In genomic region chr4:88830523-88830922, GRCm38 (mm10) we compare ENCODE assay signal across 11 mouse cellular contexts. TPM values are rescaled to one million over a fixed set of nuclear protein-coding genes. Genes with fewer than 3 reads are reported as not detected.
DNase-seq lines count a peak whose midpoint lies in the region; ATAC-seq and TF ChIP-seq lines count a peak whose summit lies in the region.
"Had no signal": no experiment of that assay in that cellular context is flagged by ENCODE, and none has a peak within 500 bp of the region (broad histone marks: within the 10 kb centered on the region; RNA-seq: fewer than 3 reads in every experiment).

No protein-coding gene starts in this region.

- no peak for ATAC-seq in kidney, embryonic 16.5 days (ENCODE audit: low FRiP score, low TSS enrichment)
- no peak for ATAC-seq in kidney, postnatal 0 days (replicated peaks; ENCODE audit: low FRiP score, low read depth)

- H3K4me3 ChIP-seq in kidney, adult 2 months (ENCODE audit: insufficient read depth, low read depth, low read length): no peak overlapping the region
- H3K4me3 ChIP-seq in kidney, embryonic 16.5 days (ENCODE audit: low read length): no peak overlapping the region
- H3K4me3 ChIP-seq in kidney, postnatal 0 days (replicated peaks; ENCODE audit: low read depth, low read length): no peak overlapping the region

- H3K36me3 ChIP-seq in kidney, adult 2 months (ENCODE audit: control insufficient read depth, insufficient read depth, low read length): no peaks in the 10 kb centered on the region
- no peaks in the 10 kb centered on the region for H3K36me3 ChIP-seq in kidney, embryonic 16.5 days (ENCODE audit: insufficient read depth, low read length)
- no peaks in the 10 kb centered on the region for H3K36me3 ChIP-seq in kidney, postnatal 0 days (ENCODE audit: insufficient read depth, low read length)

- H3K27ac ChIP-seq in kidney, adult 2 months (ENCODE audit: insufficient read depth, low read depth, low read length): no peak overlapping the region
- H3K27ac ChIP-seq in kidney, embryonic 16.5 days (ENCODE audit: low read length): no peak overlapping the region
- no peak overlapping the region for H3K27ac ChIP-seq in kidney, postnatal 0 days

- H3K27me3 ChIP-seq in kidney, adult 2 months (replicated peaks; ENCODE audit: control insufficient read depth, insufficient read depth, low read length): no peaks in the 10 kb centered on the region
- H3K27me3 ChIP-seq in kidney, embryonic 16.5 days (ENCODE audit: insufficient read depth, low read length): no peaks in the 10 kb centered on the region
- no peaks in the 10 kb centered on the region for H3K27me3 ChIP-seq in kidney, postnatal 0 days (ENCODE audit: insufficient read depth, low read length)

- no peaks in the 10 kb centered on the region for H3K4me1 ChIP-seq in kidney, adult 2 months (ENCODE audit: control insufficient read depth, insufficient read depth, low read length)
- H3K4me1 ChIP-seq in kidney, embryonic 16.5 days (ENCODE audit: insufficient read depth, low read length): no peaks in the 10 kb centered on the region
- no peaks in the 10 kb centered on the region for H3K4me1 ChIP-seq in kidney, postnatal 0 days (replicated peaks; ENCODE audit: insufficient read depth, low read length)

- no peak overlapping the region for H3K9ac ChIP-seq in kidney, embryonic 16.5 days (replicated peaks; ENCODE audit: low read length)
- no peak overlapping the region for H3K9ac ChIP-seq in kidney, postnatal 0 days (ENCODE audit: low read depth, low read length)

- WGBS in kidney, adult 2 months: 16% methylated on average over 4 of the region's 4 CpGs
- WGBS in kidney, embryonic 16.5 days: 27% methylated on average over 4 of the region's 4 CpGs
- WGBS in kidney, postnatal 0 days: 32% methylated on average over 4 of the region's 4 CpGs

- no peak for TF ChIP-seq POLR2A in kidney, adult 2 months (IDR thresholded peaks at IDR 0.05; ENCODE audit: low read depth, low read length)

- H3K4me2 ChIP-seq in kidney, embryonic 16.5 days (replicated peaks; ENCODE audit: low read depth, low read length): no peak overlapping the region
- H3K4me2 ChIP-seq in kidney, postnatal 0 days (ENCODE audit: low read length): no peak overlapping the region

- 0 out of 2 replicates have a peak, but pooled peaks have one; percentile 7 for TF ChIP-seq CTCF in kidney, adult 2 months (conservative IDR thresholded peaks at IDR 0.05; ENCODE audit: insufficient read depth, insufficient read length, low read depth, low read length)
- peak; percentile 64 for TF ChIP-seq CTCF in kidney, postnatal 0 days (IDR thresholded peaks at IDR 0.05; ENCODE audit: low read depth)

- DNase-seq in adrenal gland, postnatal 10 days: peak; percentile 28
- no peak for DNase-seq in adrenal gland, postnatal 4 days (ENCODE audit: low spot score in 2 of 2)
- peak; percentile 27 for DNase-seq in kidney, adult 2 months
- peak; percentile 74 for DNase-seq in NIH3T3 (ENCODE audit: low read depth)
- peak; percentile 59 for DNase-seq in kidney, postnatal 0 days (ENCODE audit: low spot score)
- peak; percentile 48 to 66 for DNase-seq in right cerebral cortex, adult 2 months (ENCODE audit: low spot score in 2 of 2)
- no peak for DNase-seq in spleen, postnatal 4 days (ENCODE audit: low spot score in 2 of 2)

- no peaks in the 10 kb centered on the region for H3K9me3 ChIP-seq in kidney, embryonic 16.5 days (ENCODE audit: low read length)
- H3K9me3 ChIP-seq in kidney, postnatal 0 days (replicated peaks; ENCODE audit: low read length): no peaks in the 10 kb centered on the region

RNA-seq across cellular contexts. Expression of gene Ifna6, which starts 3.3 kb away (rescaled TPM):
- total RNA-seq in adrenal gland, postnatal 10 days (2021): not detected
- total RNA-seq in adrenal gland, postnatal 4 days (2021): not detected
- not detected in 2 replicates for polyA plus RNA-seq in kidney, adult 2 months (2012; rRNA removed)
- not detected in 2 replicates for polyA plus RNA-seq in kidney, embryonic 16.5 days (2015; fragmentation: Nextera tagmentation; extraction: Ambion mirVana)
- polyA plus RNA-seq in kidney, postnatal 0 days (2015; fragmentation: Nextera tagmentation; extraction: Ambion mirVana): not detected in 2 replicates
- total RNA-seq: common myeloid progenitor, adult 5-6 weeks had no signal
- polyA plus RNA-seq: C2C12; intestine, embryonic 14.5 days had no signal

RNA-seq across cellular contexts. Expression of gene Ifna5, which starts 4.8 kb away (rescaled TPM):
- total RNA-seq in adrenal gland, postnatal 10 days (2021): not detected
- total RNA-seq in adrenal gland, postnatal 4 days (2021): not detected
- polyA plus RNA-seq in kidney, adult 2 months (2012; rRNA removed): not detected in 2 replicates
- not detected in 2 replicates for polyA plus RNA-seq in kidney, embryonic 16.5 days (2015; fragmentation: Nextera tagmentation; extraction: Ambion mirVana)
- polyA plus RNA-seq in kidney, postnatal 0 days (2015; fragmentation: Nextera tagmentation; extraction: Ambion mirVana): not detected in 2 replicates
- total RNA-seq: common myeloid progenitor, adult 5-6 weeks had no signal
- polyA plus RNA-seq: C2C12; intestine, embryonic 14.5 days had no signal

RNA-seq across cellular contexts. Expression of gene Ifna11, which starts 10.8 kb away (rescaled TPM):
- not detected for total RNA-seq in adrenal gland, postnatal 10 days (2021)
- total RNA-seq in adrenal gland, postnatal 4 days (2021): not detected
- not detected in 2 replicates for polyA plus RNA-seq in kidney, adult 2 months (2012; rRNA removed)
- polyA plus RNA-seq in kidney, embryonic 16.5 days (2015; fragmentation: Nextera tagmentation; extraction: Ambion mirVana): not detected in 2 replicates
- not detected in 2 replicates for polyA plus RNA-seq in kidney, postnatal 0 days (2015; fragmentation: Nextera tagmentation; extraction: Ambion mirVana)
- total RNA-seq: common myeloid progenitor, adult 5-6 weeks had no signal
- polyA plus RNA-seq: C2C12; intestine, embryonic 14.5 days had no signal

RNA-seq across cellular contexts. Expression of gene Ifna4, which starts 11.1 kb away (rescaled TPM):
- not detected for total RNA-seq in adrenal gland, postnatal 10 days (2021)
- not detected for total RNA-seq in adrenal gland, postnatal 4 days (2021)
- not detected in 2 replicates for polyA plus RNA-seq in kidney, adult 2 months (2012; rRNA removed)
- not detected in 2 replicates for polyA plus RNA-seq in kidney, embryonic 16.5 days (2015; fragmentation: Nextera tagmentation; extraction: Ambion mirVana)
- polyA plus RNA-seq in kidney, postnatal 0 days (2015; fragmentation: Nextera tagmentation; extraction: Ambion mirVana): not detected in 2 replicates
- total RNA-seq: common myeloid progenitor, adult 5-6 weeks had no signal
- polyA plus RNA-seq: C2C12; intestine, embryonic 14.5 days had no signal

RNA-seq across cellular contexts. Expression of gene Ifna7, which starts 14.5 kb away (rescaled TPM):
- total RNA-seq in adrenal gland, postnatal 10 days (2021): not detected
- total RNA-seq in adrenal gland, postnatal 4 days (2021): not detected
- polyA plus RNA-seq in kidney, adult 2 months (2012; rRNA removed): not detected in 2 replicates
- not detected in 2 replicates for polyA plus RNA-seq in kidney, embryonic 16.5 days (2015; fragmentation: Nextera tagmentation; extraction: Ambion mirVana)
- polyA plus RNA-seq in kidney, postnatal 0 days (2015; fragmentation: Nextera tagmentation; extraction: Ambion mirVana): not detected in 2 replicates
- total RNA-seq: common myeloid progenitor, adult 5-6 weeks had no signal
- polyA plus RNA-seq: C2C12; intestine, embryonic 14.5 days had no signal

Comparison
In these comparisons a context has a peak if more than half of its experiments do, and no peak if none do; other contexts are left out.
1. DNase-seq: peak in adrenal gland, postnatal 10 days (single experiment), kidney, adult 2 months (single experiment), NIH3T3 (single experiment), kidney, postnatal 0 days (single experiment) and right cerebral cortex, adult 2 months (2 of 2); none in adrenal gland, postnatal 4 days (0 of 2) and spleen, postnatal 4 days (0 of 2).